Mouse (Mus musculus): ENCODE measurements at regions not wholly inside any gene's neighbourhood (a gene's known extent, or its start where the extent isn't known, plus 50 kb on each side); places are given as distances from the start of the nearest gene placed in this dataset.
A peak's percentile ranks its signal among the peaks of the same experiment; 100 is the strongest.

GRCm38 (mm10) chr2:117913846-117914245 is 197.8 kb upstream of the Thbs1 start:
- Histone ChIP-seq H3K4me2 (ENCODE audit: low read length) (no peak overlapping the region), H3K9me3 (replicated peaks; ENCODE audit: low read length) (no peaks in the 10 kb centered on the region), H3K9ac (ENCODE audit: low read depth, low read length) (no peak overlapping the region), H3K27me3 (ENCODE audit: insufficient read depth, low read length) (no peaks in the 10 kb centered on the region), H3K4me3 (replicated peaks; ENCODE audit: low read depth, low read length) (no peak overlapping the region), H3K36me3 (ENCODE audit: insufficient read depth, low read length) (no peaks in the 10 kb centered on the region), H3K27ac (no peak overlapping the region), H3K4me1 (replicated peaks; ENCODE audit: insufficient read depth, low read length) (no peaks in the 10 kb centered on the region)
- ATAC-seq (replicated peaks; ENCODE audit: low FRiP score, low read depth) (no peak), DNase-seq (ENCODE audit: low spot score) (no peak)
- whole genome bisulfite sequencing: 92% methylated on average over 4 of the region's 4 CpGs
- TF ChIP-seq CTCF (IDR thresholded peaks at IDR 0.05; ENCODE audit: low read depth): peak; percentile 25; the same call in 1 of the 2 replicates

DNA sequence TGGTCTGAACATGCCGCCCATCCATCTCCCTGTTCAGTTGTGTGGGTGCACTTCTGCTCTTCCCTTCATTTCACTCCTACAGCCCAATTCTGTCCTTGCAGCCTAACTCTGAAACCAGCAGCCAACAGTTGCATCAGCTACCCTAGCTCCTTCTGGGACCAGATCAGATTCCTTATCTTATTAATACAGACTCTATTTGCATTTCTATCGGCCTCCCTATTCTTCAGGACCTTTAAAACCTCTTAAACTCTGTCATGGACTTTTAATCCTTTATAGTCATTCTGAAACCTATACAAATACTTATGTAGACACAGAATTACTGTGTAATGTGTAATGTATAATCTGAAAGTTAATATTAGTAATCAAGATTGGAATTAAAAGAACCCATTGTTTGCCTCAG is 195.9 kb upstream of the Thbs1 start:
- no peak for TF ChIP-seq CTCF (IDR thresholded peaks at IDR 0.05; ENCODE audit: low read depth)
- Histone ChIP-seq H3K27me3 (ENCODE audit: insufficient read depth, low read length) (no peaks in the 10 kb centered on the region), H3K9me3 (replicated peaks; ENCODE audit: low read length) (no peaks in the 10 kb centered on the region), H3K4me1 (replicated peaks; ENCODE audit: insufficient read depth, low read length) (no peaks in the 10 kb centered on the region), H3K27ac (no peak overlapping the region), H3K9ac (ENCODE audit: low read depth, low read length) (no peak overlapping the region), H3K4me3 (replicated peaks; ENCODE audit: low read depth, low read length) (no peak overlapping the region), H3K4me2 (ENCODE audit: low read length) (no peak overlapping the region), H3K36me3 (ENCODE audit: insufficient read depth, low read length) (no peaks in the 10 kb centered on the region)
- ATAC-seq (replicated peaks; ENCODE audit: low FRiP score, low read depth): no peak
- WGBS: 85% methylated on average over 2 of the region's 2 CpGs
- DNase-seq (ENCODE audit: low spot score): no peak

- no peak overlapping the region for H3K4me2 ChIP-seq (ENCODE audit: low read length)
- DNase-seq (ENCODE audit: low spot score) (no peak), ATAC-seq (replicated peaks; ENCODE audit: low FRiP score, low read depth) (no peak)
- no peak for TF ChIP-seq CTCF (IDR thresholded peaks at IDR 0.05; ENCODE audit: low read depth)
- no peaks in the 10 kb centered on the region for H3K4me1 ChIP-seq (replicated peaks; ENCODE audit: insufficient read depth, low read length)
- H3K4me3 ChIP-seq (replicated peaks; ENCODE audit: low read depth, low read length): no peak overlapping the region
- WGBS: 73% methylated on average over 3 of the region's 3 CpGs
- H3K9me3 ChIP-seq (replicated peaks; ENCODE audit: low read length): no peaks in the 10 kb centered on the region
- H3K9ac ChIP-seq (ENCODE audit: low read depth, low read length): no peak overlapping the region
- H3K36me3 ChIP-seq (ENCODE audit: insufficient read depth, low read length): no peaks in the 10 kb centered on the region
- no peak overlapping the region for H3K27ac ChIP-seq
- no peaks in the 10 kb centered on the region for H3K27me3 ChIP-seq (ENCODE audit: insufficient read depth, low read length)
Observed at GRCm38 (mm10) chr2:117917181-117917580, 194.5 kb upstream of the Thbs1 start.

- Histone ChIP-seq H3K4me2 (ENCODE audit: low read length) (no peak overlapping the region), H3K36me3 (ENCODE audit: insufficient read depth, low read length) (no peaks in the 10 kb centered on the region), H3K4me1 (replicated peaks; ENCODE audit: insufficient read depth, low read length) (no peaks in the 10 kb centered on the region), H3K9me3 (replicated peaks; ENCODE audit: low read length) (no peaks in the 10 kb centered on the region), H3K4me3 (replicated peaks; ENCODE audit: low read depth, low read length) (no peak overlapping the region), H3K27me3 (ENCODE audit: insufficient read depth, low read length) (no peaks in the 10 kb centered on the region), H3K9ac (ENCODE audit: low read depth, low read length) (no peak overlapping the region), H3K27ac (no peak overlapping the region)
- WGBS: 51% methylated on average over 5 of the region's 5 CpGs
- DNase-seq (ENCODE audit: low spot score) (no peak), ATAC-seq (replicated peaks; ENCODE audit: low FRiP score, low read depth) (no peak)
- TF ChIP-seq CTCF (IDR thresholded peaks at IDR 0.05; ENCODE audit: low read depth): no peak
Observed at GRCm38 (mm10) chr2:117924877-117925276, 186.8 kb upstream of the Thbs1 start.

GRCm38 (mm10) chr2:117925412-117925811 is 186.3 kb upstream of the Thbs1 start:
- Histone ChIP-seq H3K27me3 (ENCODE audit: insufficient read depth, low read length) (no peaks in the 10 kb centered on the region), H3K4me3 (replicated peaks; ENCODE audit: low read depth, low read length) (no peak overlapping the region), H3K36me3 (ENCODE audit: insufficient read depth, low read length) (no peaks in the 10 kb centered on the region), H3K4me2 (ENCODE audit: low read length) (no peak overlapping the region), H3K27ac (no peak overlapping the region), H3K4me1 (replicated peaks; ENCODE audit: insufficient read depth, low read length) (no peaks in the 10 kb centered on the region), H3K9me3 (replicated peaks; ENCODE audit: low read length) (no peaks in the 10 kb centered on the region), H3K9ac (ENCODE audit: low read depth, low read length) (no peak overlapping the region)
- ATAC-seq (replicated peaks; ENCODE audit: low FRiP score, low read depth) (no peak), DNase-seq (ENCODE audit: low spot score) (no peak)
- no peak for TF ChIP-seq CTCF (IDR thresholded peaks at IDR 0.05; ENCODE audit: low read depth)
- WGBS: 87% methylated on average over 5 of the region's 5 CpGs

- H3K27ac ChIP-seq: no peak overlapping the region
- ATAC-seq (replicated peaks; ENCODE audit: low FRiP score, low read depth) (no peak), DNase-seq (ENCODE audit: low spot score) (no peak)
- no peaks in the 10 kb centered on the region for H3K27me3 ChIP-seq (ENCODE audit: insufficient read depth, low read length)
- TF ChIP-seq CTCF (IDR thresholded peaks at IDR 0.05; ENCODE audit: low read depth): no peak
- H3K4me1 ChIP-seq (replicated peaks; ENCODE audit: insufficient read depth, low read length): no peaks in the 10 kb centered on the region
- H3K36me3 ChIP-seq (ENCODE audit: insufficient read depth, low read length): no peaks in the 10 kb centered on the region
- WGBS: 42% methylated on average over 6 of the region's 6 CpGs
- H3K4me2 ChIP-seq (ENCODE audit: low read length): no peak overlapping the region
- no peak overlapping the region for H3K4me3 ChIP-seq (replicated peaks; ENCODE audit: low read depth, low read length)
- no peaks in the 10 kb centered on the region for H3K9me3 ChIP-seq (replicated peaks; ENCODE audit: low read length)
- no peak overlapping the region for H3K9ac ChIP-seq (ENCODE audit: low read depth, low read length)
Observed at GRCm38 (mm10) chr2:117928062-117928461, 183.6 kb upstream of the Thbs1 start.

DNA sequence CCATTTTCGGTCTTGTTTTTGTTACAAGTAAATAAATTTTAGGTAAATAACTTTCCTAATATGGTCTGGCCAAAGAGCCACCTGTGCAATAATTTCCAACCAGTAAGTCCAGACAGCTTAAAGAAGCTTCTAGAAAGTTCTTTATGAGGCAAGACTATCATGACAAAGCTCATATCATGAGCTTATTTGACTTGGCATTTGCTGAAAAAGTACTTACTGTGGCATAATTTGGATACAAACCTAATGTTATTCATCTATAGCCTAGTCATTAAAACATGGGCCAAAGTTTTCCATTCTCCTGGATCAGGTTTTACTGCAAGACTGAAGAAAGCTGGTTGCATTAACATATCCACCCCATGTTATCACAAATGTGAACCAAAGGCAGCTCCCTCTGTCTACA is 182.1 kb upstream of the Thbs1 start:
- H3K9me3 ChIP-seq (replicated peaks; ENCODE audit: low read length): no peaks in the 10 kb centered on the region
- no peak overlapping the region for H3K9ac ChIP-seq (ENCODE audit: low read depth, low read length)
- ATAC-seq (replicated peaks; ENCODE audit: low FRiP score, low read depth) (no peak), DNase-seq (ENCODE audit: low spot score) (no peak)
- H3K27me3 ChIP-seq (ENCODE audit: insufficient read depth, low read length): no peaks in the 10 kb centered on the region
- 46% methylated on average over 1 of the region's 1 CpGs for WGBS
- no peaks in the 10 kb centered on the region for H3K36me3 ChIP-seq (ENCODE audit: insufficient read depth, low read length)
- H3K27ac ChIP-seq: no peak overlapping the region
- H3K4me2 ChIP-seq (ENCODE audit: low read length): no peak overlapping the region
- no peaks in the 10 kb centered on the region for H3K4me1 ChIP-seq (replicated peaks; ENCODE audit: insufficient read depth, low read length)
- H3K4me3 ChIP-seq (replicated peaks; ENCODE audit: low read depth, low read length): no peak overlapping the region
- no peak for TF ChIP-seq CTCF (IDR thresholded peaks at IDR 0.05; ENCODE audit: low read depth)

All from kidney, postnatal 0 days (tissue).